Mouse (Mus musculus) midbrain, postnatal 0 days (tissue): ENCODE measurements around the gene Tmprss7. TPM values are rescaled to one million over a fixed set of nuclear protein-coding genes. Genes with fewer than 3 reads are reported as not detected.

Experiments
- ATAC-seq: fragments of 200-750 bp; cut with Nextera tagmentation; 2 replicates; pipeline ENCODE4 v1.8.0; 2017; ENCODE audit warnings: moderate number of reproducible peaks, mild to moderate bottlenecking, moderate TSS enrichment, moderate library complexity; ENCODE audit not compliant: low FRiP score
- DNase-seq: peaks from one replicate; pipeline ENCODE4 v3.0.0-alpha.2; 2015; ENCODE audit warnings: low spot score
- H3K27ac ChIP-seq: fragments of 300-500 bp; sonication (generic); 2 replicates; pipeline ENCODE4 v1.5.1; 2014; ENCODE audit warnings: low read depth, mild to moderate bottlenecking, low read length, mixed read lengths
- H3K27me3 ChIP-seq: fragments of 300-500 bp; sonication (generic); 2 replicates; pipeline ENCODE4 v1.6.1; 2014; ENCODE audit warnings: low read length, control low read depth, mixed read lengths; ENCODE audit not compliant: insufficient read depth
- H3K36me3 ChIP-seq: fragments of 300-500 bp; sonication (generic); 2 replicates; pipeline ENCODE4 v1.6.1; 2014; ENCODE audit warnings: low read length, control low read depth, mixed read lengths; ENCODE audit not compliant: insufficient read depth
- H3K4me1 ChIP-seq: fragments of 300-500 bp; sonication (generic); 2 replicates; pipeline ENCODE4 v1.6.1; 2014; ENCODE audit warnings: mild to moderate bottlenecking, control low read depth, antibody characterized with exemption, low read length, mixed read lengths; ENCODE audit not compliant: insufficient read depth
- H3K4me2 ChIP-seq: fragments of 300-500 bp; sonication (generic); 2 replicates; pipeline ENCODE4 v1.6.1; 2014; ENCODE audit warnings: low read depth, mild to moderate bottlenecking, low read length, mixed read lengths; ENCODE audit not compliant: poor library complexity, severe bottlenecking
- H3K4me3 ChIP-seq: fragments of 300-500 bp; sonication (generic); 2 replicates; pipeline ENCODE4 v1.5.1; 2014; ENCODE audit warnings: low read depth, mild to moderate bottlenecking, low read length, moderate library complexity
- H3K9ac ChIP-seq: fragments of 300-500 bp; sonication (generic); replicated peaks from 2 replicates; pipeline ENCODE4 v1.6.1; 2014; ENCODE audit warnings: mild to moderate bottlenecking, low read length, moderate library complexity, mixed read lengths; ENCODE audit not compliant: poor library complexity, severe bottlenecking
- H3K9me3 ChIP-seq: fragments of 300-500 bp; sonication (generic); 2 replicates; pipeline ENCODE4 v1.6.1; 2016; ENCODE audit warnings: low read length, control low read depth
- CTCF ChIP-seq: IDR thresholded peaks from 2 replicates; pipeline ENCODE4 v1.5.1; 2016; ENCODE audit warnings: antibody characterized with exemption, mild to moderate bottlenecking
- WGBS: fragments of 180-500 bp; shearing (Covaris S2); extraction: QIAGEN DNeasy Blood & Tissue Kit; methylation state at CpG from one replicate; pipeline ENCODE4 v1.1.7; 2014; 5-methylcytosine and 5-hydroxymethylcytosine counted together
- polyA plus RNA-seq: library from polyadenylated mRNA; unstranded; fragments of >200 nt; fragmentation: Nextera tagmentation; extraction: Ambion mirVana; gene quantifications from 2 replicates; pipeline ENCODE4 v1.2.1, GENCODE M21; 2015
- total RNA-seq: library from RNA; depleted of rRNA; stranded (reverse); fragments of >200 nt; gene quantifications from 2 replicates; pipeline ENCODE4 v1.2.3, GENCODE M21; 2014

The Tmprss7 gene
- total and polyA plus RNA-seq, 2 experiments from 2014 or later, result 1.2 to 1.6 TPM

DNA sequence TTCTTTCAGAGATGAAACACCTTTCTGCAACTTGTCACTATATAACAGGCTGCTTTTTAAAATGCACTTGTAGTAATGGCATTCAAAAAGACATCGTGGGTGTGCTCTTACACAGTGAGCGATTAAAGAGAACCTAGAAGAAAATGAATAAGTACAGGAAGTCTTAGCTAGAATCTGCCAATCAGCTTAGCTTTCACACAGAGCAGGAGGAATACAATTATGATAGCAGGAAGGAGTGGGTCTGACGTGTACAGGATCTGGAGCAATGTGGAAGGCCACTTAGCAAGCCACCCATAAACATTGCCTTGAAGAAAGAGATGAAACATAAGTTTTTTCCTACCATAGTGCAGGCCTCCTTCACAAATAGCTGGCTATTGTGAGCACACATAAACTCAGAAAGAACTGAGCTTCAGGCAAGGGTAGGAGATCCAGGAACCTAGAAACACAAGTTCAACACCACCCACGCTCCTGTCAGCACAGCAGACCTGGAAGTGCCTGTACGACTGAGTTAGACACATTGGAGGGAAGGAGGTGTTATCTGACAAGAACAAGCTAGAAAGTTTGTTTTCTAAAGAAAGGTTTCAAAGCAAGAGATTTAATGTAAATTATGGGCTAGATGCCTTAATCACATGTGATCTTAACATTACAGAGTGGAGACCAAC lies 21.2 kb upstream of the Tmprss7 start:
- DNase-seq (no peak), ATAC-seq (no peak)
- 88% methylated on average over 5 of the region's 5 CpGs for WGBS
- H3K4me3 ChIP-seq, result no peak overlapping the region
- H3K27ac ChIP-seq, result no peak overlapping the region
- no peak for TF ChIP-seq CTCF
- H3K4me1 ChIP-seq, result no peaks in the 10 kb centered on the region
- H3K9me3 ChIP-seq, result no peaks in the 10 kb centered on the region
- H3K4me2 ChIP-seq, result no peak overlapping the region
- H3K9ac ChIP-seq, result no peak overlapping the region
- no peaks in the 10 kb centered on the region for H3K27me3 ChIP-seq
- peaks cover 27% of the 10 kb centered on the region for H3K36me3 ChIP-seq

- DNase-seq (no peak), ATAC-seq (no peak)
- H3K27ac ChIP-seq, result no peak overlapping the region
- no peak overlapping the region for H3K4me3 ChIP-seq
- TF ChIP-seq CTCF, result no peak
- no peaks in the 10 kb centered on the region for H3K27me3 ChIP-seq
- no peak overlapping the region for H3K9ac ChIP-seq
- 74% methylated on average over 1 of the region's 1 CpGs for WGBS
- H3K36me3 ChIP-seq, result peaks cover 23% of the 10 kb centered on the region
- H3K4me2 ChIP-seq, result no peak overlapping the region
- H3K9me3 ChIP-seq, result no peaks in the 10 kb centered on the region
- H3K4me1 ChIP-seq, result no peaks in the 10 kb centered on the region
These were observed 20.4 kb upstream of the Tmprss7 start for GRCm38 (mm10) chr16:45713878-45714277.

DNA sequence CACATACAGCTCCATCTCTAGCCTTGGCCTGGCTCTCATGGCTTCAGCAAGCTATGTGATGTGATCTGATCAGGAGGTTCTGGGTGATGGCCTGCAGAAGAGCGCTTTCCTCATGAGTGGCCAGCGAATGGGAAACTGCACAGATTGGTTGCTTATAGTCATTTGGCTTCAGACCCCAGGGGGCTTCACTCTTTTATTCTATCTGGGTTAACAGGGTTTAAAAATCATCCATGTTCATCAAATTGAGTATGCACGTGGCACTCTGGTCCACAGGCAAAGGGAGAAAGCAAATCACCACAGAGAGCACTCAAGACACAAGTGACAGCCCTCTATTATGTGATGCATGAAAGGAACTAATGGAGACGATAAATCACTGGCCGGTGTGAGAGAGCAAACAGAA lies 19.8 kb upstream of the Tmprss7 start:
- H3K4me1 ChIP-seq, result no peaks in the 10 kb centered on the region
- H3K27ac ChIP-seq, result no peak overlapping the region
- TF ChIP-seq CTCF, result no peak
- H3K4me2 ChIP-seq, result no peak overlapping the region
- H3K9ac ChIP-seq, result no peak overlapping the region
- DNase-seq, result no peak
- no peak overlapping the region for H3K4me3 ChIP-seq
- H3K9me3 ChIP-seq, result no peaks in the 10 kb centered on the region
- ATAC-seq, result no peak
- H3K27me3 ChIP-seq, result no peaks in the 10 kb centered on the region
- WGBS, result 83% methylated on average over 5 of the region's 5 CpGs
- peaks cover 17% of the 10 kb centered on the region for H3K36me3 ChIP-seq

- DNase-seq, result peak; percentile 26
- Histone ChIP-seq H3K4me2 (no peak overlapping the region), H3K9me3 (no peaks in the 10 kb centered on the region), H3K9ac (no peak overlapping the region), H3K4me3 (no peak overlapping the region), H3K36me3 (peaks cover 11% of the 10 kb centered on the region), H3K4me1 (no peaks in the 10 kb centered on the region), H3K27ac (no peak overlapping the region), H3K27me3 (no peaks in the 10 kb centered on the region)
- TF ChIP-seq CTCF, result peak; percentile 69
- ATAC-seq, result peak; percentile 19; the same call in 1 of the 2 replicates
- WGBS, result 69% methylated on average over 7 of the region's 7 CpGs
These were observed 17.8 kb upstream of the Tmprss7 start for GRCm38 (mm10) chr16:45711263-45711662.

- Histone ChIP-seq H3K4me3 (no peak overlapping the region), H3K9ac (no peak overlapping the region), H3K4me1 (no peaks in the 10 kb centered on the region), H3K36me3 (no peaks in the 10 kb centered on the region), H3K4me2 (no peak overlapping the region), H3K9me3 (no peaks in the 10 kb centered on the region), H3K27ac (no peak overlapping the region), H3K27me3 (no peaks in the 10 kb centered on the region)
- DNase-seq, result no peak
- 77% methylated on average over 5 of the region's 5 CpGs for WGBS
- no peak for ATAC-seq
- no peak for TF ChIP-seq CTCF
These were observed 5.8 kb upstream of the Tmprss7 start for GRCm38 (mm10) chr16:45699301-45699700.

GRCm38 (mm10) chr16:45697996-45698395 lies 4.5 kb upstream of the Tmprss7 start:
- H3K4me2 ChIP-seq, result no peak overlapping the region
- peak; percentile 80 for ATAC-seq
- WGBS, result 55% methylated on average over 6 of the region's 6 CpGs
- no peaks in the 10 kb centered on the region for H3K9me3 ChIP-seq
- no peak for TF ChIP-seq CTCF
- DNase-seq, result peak; percentile 70
- H3K4me1 ChIP-seq, result no peaks in the 10 kb centered on the region
- no peaks in the 10 kb centered on the region for H3K36me3 ChIP-seq
- H3K27ac ChIP-seq, result no peak overlapping the region
- no peak overlapping the region for H3K4me3 ChIP-seq
- H3K9ac ChIP-seq, result no peak overlapping the region
- no peaks in the 10 kb centered on the region for H3K27me3 ChIP-seq
